Mouse (Mus musculus): Measurements from ENCODE around the gene Rnase2b.

DNA sequence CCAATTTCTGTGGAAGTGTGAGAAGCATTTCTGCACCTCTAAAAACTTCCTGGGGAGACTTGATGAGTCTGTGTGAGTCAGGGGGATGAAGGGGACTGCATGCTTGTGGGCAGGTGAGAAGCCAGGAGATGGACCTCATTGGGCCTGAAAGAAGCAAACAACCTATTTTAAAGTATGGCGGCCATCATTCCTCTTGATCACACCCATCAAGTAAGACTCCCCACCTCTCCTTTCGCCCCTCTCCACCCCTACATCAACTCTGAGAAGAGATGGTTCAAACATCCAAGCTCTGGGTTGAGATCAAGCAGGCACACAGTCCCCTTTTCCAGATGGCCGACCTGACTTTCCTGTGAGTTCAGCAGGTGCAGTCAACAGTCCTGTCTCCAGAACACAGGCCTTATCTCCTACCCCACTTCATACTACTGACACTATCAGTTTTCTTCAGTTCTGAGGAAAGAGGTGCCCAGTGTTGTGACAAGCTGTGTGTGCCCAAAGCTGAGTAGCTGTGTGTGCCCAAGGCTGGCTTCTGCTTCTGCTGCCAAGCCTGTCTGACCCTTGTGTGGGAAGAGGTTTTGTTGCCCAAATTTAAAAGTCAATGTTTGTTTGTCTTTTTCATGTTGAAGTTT, 11.7 kb upstream of the Rnase2b start:
- TF ChIP-seq CTCF (conservative IDR thresholded peaks at IDR 0.05; ENCODE audit: low read length) (no peak), NANOG (IDR thresholded peaks at IDR 0.05; ENCODE audit: borderline replicate concordance, low read length) (no peak), POU5F1 (IDR thresholded peaks at IDR 0.05; ENCODE audit: borderline replicate concordance, low read length) (no peak)

Measured in E14TG2a.4 (cell line).